Mouse (Mus musculus): ENCODE measurements at regions not wholly inside any gene's neighbourhood (a gene's known extent, or its start where the extent isn't known, plus 50 kb on each side); places are given as distances from the start of the nearest gene placed in this dataset.

DNA sequence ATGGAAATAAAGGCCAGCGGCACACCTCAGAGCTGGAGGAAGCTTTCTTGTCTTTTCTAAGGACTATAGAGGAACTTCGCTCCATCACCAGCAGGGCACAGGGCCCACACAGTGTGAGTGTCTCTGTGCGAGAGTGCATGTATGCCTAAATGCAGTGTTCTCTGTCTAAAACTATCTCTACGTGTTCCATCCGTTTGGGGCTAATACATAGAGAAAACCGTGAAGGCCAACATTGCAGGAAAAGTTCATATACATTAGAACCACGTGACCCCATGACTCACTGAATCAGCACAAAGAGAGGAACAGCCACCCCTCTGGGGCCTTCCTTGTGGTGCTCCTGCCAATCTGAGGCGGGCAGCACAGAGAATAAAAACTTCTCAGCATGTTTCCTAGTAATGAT is 431.4 kb upstream of the Mctp2 start:
- no peak for TF ChIP-seq POLR2A (IDR thresholded peaks at IDR 0.05; ENCODE audit: borderline replicate concordance, low read depth, low read length)
- TF ChIP-seq CTCF (IDR thresholded peaks at IDR 0.05; ENCODE audit: low read depth, low read length), result no peak
